Mouse (Mus musculus): ENCODE data around the gene Rwdd2b.

DNA sequence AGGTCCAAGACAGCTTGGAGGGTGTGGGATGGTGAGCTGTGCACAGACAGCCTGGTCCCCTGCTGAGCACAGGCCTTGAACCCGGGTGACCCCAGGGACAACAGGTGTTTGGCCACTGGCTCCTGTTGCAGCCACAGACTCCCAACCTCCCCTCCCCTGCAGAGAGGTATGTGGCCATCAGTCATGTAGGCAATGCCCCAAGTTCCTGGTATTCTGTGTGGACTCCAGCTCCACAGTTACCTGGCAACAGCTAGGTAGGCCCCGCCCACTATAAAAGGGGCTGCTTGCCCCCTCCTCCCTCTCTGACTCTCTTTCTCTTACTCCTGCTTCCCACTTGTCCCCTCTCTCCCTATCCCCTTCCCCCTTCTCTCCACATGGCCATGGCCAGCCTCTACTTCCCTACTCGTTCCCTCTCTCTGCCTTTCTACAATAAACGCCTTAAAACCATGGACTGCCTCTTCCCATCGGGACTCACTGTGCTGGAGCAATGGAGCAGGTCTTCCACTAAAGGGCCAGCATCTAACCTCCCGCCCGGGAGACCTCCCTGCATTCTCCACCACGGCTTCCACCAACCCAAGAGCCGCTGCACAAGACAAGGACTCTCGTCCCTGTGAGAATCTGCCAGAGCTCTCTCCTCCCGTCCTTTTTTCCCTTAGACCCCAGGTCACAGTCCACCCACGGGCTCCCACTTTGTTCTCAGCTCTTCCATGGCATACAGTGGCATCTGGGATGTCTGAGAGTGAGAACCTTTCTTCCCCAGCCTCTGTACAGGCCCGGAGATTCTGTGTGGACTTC lies 4.8 kb downstream of the Rwdd2b start:
- TF ChIP-seq EP300 (IDR thresholded peaks at IDR 0.05; ENCODE audit: low read depth) (no peak), CTCF (IDR thresholded peaks at IDR 0.05; ENCODE audit: low read depth) (no peak)

Measured in heart, postnatal 0 days (tissue).